Mouse (Mus musculus): Measurements from ENCODE around the gene Fbxo4.
A peak's percentile ranks its signal among the peaks of the same experiment; 100 is the strongest.

Gene Fbxo4

GRCm38 (mm10) chr15:3978279-3978678, 1.1 kb downstream of the Fbxo4 start:
- DNase-seq (ENCODE audit: low spot score) = no peak

GRCm38 (mm10) chr15:3973300-3973699, 6.1 kb downstream of the Fbxo4 start:
- DNase-seq (ENCODE audit: low spot score) = no peak

GRCm38 (mm10) chr15:3970193-3970592, 9.2 kb downstream of the Fbxo4 start:
- DNase-seq (ENCODE audit: low spot score) = no peak

GRCm38 (mm10) chr15:3969743-3970142, 9.6 kb downstream of the Fbxo4 start:
- no peak for DNase-seq (ENCODE audit: low spot score)

GRCm38 (mm10) chr15:3962251-3962650, 17.1 kb downstream of the Fbxo4 start:
- no peak for DNase-seq (ENCODE audit: low spot score)

GRCm38 (mm10) chr15:3960094-3960493, 19.3 kb downstream of the Fbxo4 start:
- DNase-seq (ENCODE audit: low spot score) = no peak

- DNase-seq (ENCODE audit: low spot score) = peak; percentile 31
Measured at GRCm38 (mm10) chr15:3957982-3958381, 21.4 kb downstream of the Fbxo4 start.

GRCm38 (mm10) chr15:3954971-3955370, 24.4 kb downstream of the Fbxo4 start:
- no peak for DNase-seq (ENCODE audit: low spot score)

- DNase-seq (ENCODE audit: low spot score) = no peak
Measured at GRCm38 (mm10) chr15:3938132-3938531, 41.2 kb downstream of the Fbxo4 start.

GRCm38 (mm10) chr15:3936056-3936455, 43.3 kb downstream of the Fbxo4 start:
- no peak for DNase-seq (ENCODE audit: low spot score)

GRCm38 (mm10) chr15:3933466-3933865, 45.9 kb downstream of the Fbxo4 start:
- DNase-seq (ENCODE audit: low spot score) = no peak

GRCm38 (mm10) chr15:3931931-3932330, 47.4 kb downstream of the Fbxo4 start:
- no peak for DNase-seq (ENCODE audit: low spot score)

Data from ovary, postnatal 14 days (tissue).